Mouse (Mus musculus) R1 (cell line): ENCODE data around the gene Atp6v0e2.
"Not testable (repeated sequence)": the region's sequence is repeated elsewhere in the genome, so short reads cannot be mapped to it uniquely, and the experiment has no call there.

Experiments
- DNase-seq: peaks from one replicate; pipeline ENCODE4 v3.0.0-alpha.2; 2018; ENCODE audit warnings: low read depth, low spot score

The Atp6v0e2 gene

GRCm38 (mm10) chr6:48537105-48537954 is at the start of gene Atp6v0e2:
TSS of gene Atp6v0e2 (plus strand) at chr6:48537615.
- DNase-seq: peak; percentile 92

- peak; percentile 22 for DNase-seq
Measured at GRCm38 (mm10) chr6:48487747-48488725, 49.4 kb upstream of the Atp6v0e2 start.

GRCm38 (mm10) chr6:48489741-48490140 is 47.7 kb upstream of the Atp6v0e2 start:
- DNase-seq: no peak

GRCm38 (mm10) chr6:48491361-48491760 is 46.1 kb upstream of the Atp6v0e2 start:
- DNase-seq: no peak

- peak; percentile 86 for DNase-seq
Measured at GRCm38 (mm10) chr6:48493136-48493730, 44.2 kb upstream of the Atp6v0e2 start.

- DNase-seq: no peak
Measured at GRCm38 (mm10) chr6:48497521-48497920, 39.9 kb upstream of the Atp6v0e2 start.

- no peak for DNase-seq
Measured at GRCm38 (mm10) chr6:48503847-48504240, 33.6 kb upstream of the Atp6v0e2 start.

GRCm38 (mm10) chr6:48504241-48504854 is 33.1 kb upstream of the Atp6v0e2 start:
- peak; percentile 77 for DNase-seq

- no peak for DNase-seq
Measured at GRCm38 (mm10) chr6:48508087-48508486, 29.3 kb upstream of the Atp6v0e2 start.

GRCm38 (mm10) chr6:48510426-48510825 is 27.0 kb upstream of the Atp6v0e2 start:
- no peak for DNase-seq

GRCm38 (mm10) chr6:48511861-48512260 is 25.6 kb upstream of the Atp6v0e2 start:
- DNase-seq: no peak

- DNase-seq: not testable (repeated sequence)
Measured at GRCm38 (mm10) chr6:48524882-48525281, 12.5 kb upstream of the Atp6v0e2 start.

GRCm38 (mm10) chr6:48527901-48528300 is 9.5 kb upstream of the Atp6v0e2 start:
- DNase-seq: no peak

GRCm38 (mm10) chr6:48529261-48529660 is 8.2 kb upstream of the Atp6v0e2 start:
- DNase-seq: peak; percentile 33

GRCm38 (mm10) chr6:48529871-48530440 is 7.5 kb upstream of the Atp6v0e2 start:
- DNase-seq: no peak

- DNase-seq: no peak
Measured at GRCm38 (mm10) chr6:48530862-48531261, 6.6 kb upstream of the Atp6v0e2 start.

GRCm38 (mm10) chr6:48533475-48533874 is 3.9 kb upstream of the Atp6v0e2 start:
- DNase-seq: no peak

- no peak for DNase-seq
Measured at GRCm38 (mm10) chr6:48534913-48535312, 2.5 kb upstream of the Atp6v0e2 start.

GRCm38 (mm10) chr6:48536091-48536490 is 1.3 kb upstream of the Atp6v0e2 start:
- no peak for DNase-seq

- DNase-seq: peak; percentile 80
Measured at GRCm38 (mm10) chr6:48538841-48539737, 1.7 kb downstream of the Atp6v0e2 start.
